Mouse (Mus musculus): Measurements from ENCODE around the gene Cyp2d40. TPM values are rescaled to one million over a fixed set of nuclear protein-coding genes. Genes with fewer than 3 reads are reported as not detected.

The Cyp2d40 gene
- total RNA-seq, 1 experiment from 2014 or later: not detected

Small RNAs within 50 kb of the gene (microRNA-seq; reads per million reads assigned to microRNA genes)
- gene Gm27618: 0 reads per million in 2 experiments

Other genes starting within 250 kb of the Cyp2d40 start
- not detected in 2 replicates for gene Cyp2d12, start 209.1 kb downstream of the Cyp2d40 start, total RNA-seq (2021)
- not detected in 2 replicates for gene Cyp2d34, start 143.2 kb downstream of the Cyp2d40 start, total RNA-seq (2021)
- 8.0 TPM in 1 of 2 replicates, not detected in the other for gene Cyp2d26, start 30.1 kb upstream of the Cyp2d40 start, total RNA-seq (2021)
- 87.9 and 103 TPM in 2 replicates for gene Tcf20, start 223.7 kb upstream of the Cyp2d40 start, total RNA-seq (2021)

Measured in adrenal gland, postnatal 25 days (tissue).